Mouse (Mus musculus): ENCODE data around the gene Fam117a. TPM values are rescaled to one million over a fixed set of nuclear protein-coding genes. Genes with fewer than 3 reads are reported as not detected.
A peak's percentile ranks its signal among the peaks of the same experiment; 100 is the strongest.

The Fam117a gene
- total and polyA plus RNA-seq, 2 experiments from 2014 or later = 1.1 to 6.1 TPM

DNA sequence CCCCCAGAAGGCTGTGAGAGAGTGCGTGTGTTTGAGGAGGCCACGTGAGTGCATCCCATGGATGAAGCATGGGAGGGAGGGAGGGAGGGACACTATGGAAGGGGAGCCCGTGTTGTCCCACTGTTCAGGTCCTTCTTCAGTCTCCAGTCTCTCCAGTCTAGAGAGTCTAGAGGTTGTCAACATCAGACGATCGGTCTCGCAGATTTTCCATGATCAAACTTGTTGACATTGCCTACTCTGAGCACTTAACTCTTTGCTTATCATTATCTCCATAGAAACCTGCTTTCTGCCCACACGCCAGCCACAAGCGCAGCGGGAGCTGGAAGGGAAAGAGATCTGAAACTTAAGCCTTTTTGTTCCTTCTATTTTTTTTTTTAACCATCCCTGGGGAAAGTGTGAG, 42.1 kb downstream of the Fam117a start:
- DNase-seq (ENCODE audit: low spot score) (no peak), ATAC-seq (ENCODE audit: low FRiP score) (no peak)
- TF ChIP-seq CTCF (IDR thresholded peaks at IDR 0.05) = no peak
- no peak overlapping the region for H3K4me3 ChIP-seq (ENCODE audit: low read depth, low read length)
- no peaks in the 10 kb centered on the region for H3K9me3 ChIP-seq (ENCODE audit: low read length)
- H3K27me3 ChIP-seq (ENCODE audit: insufficient read depth, low read length) = no peaks in the 10 kb centered on the region
- H3K9ac ChIP-seq (replicated peaks; ENCODE audit: low read length, poor library complexity, severe bottlenecking) = no peak overlapping the region
- no peak overlapping the region for H3K4me2 ChIP-seq (ENCODE audit: low read depth, low read length, poor library complexity, severe bottlenecking)
- H3K36me3 ChIP-seq (ENCODE audit: insufficient read depth, low read length) = peaks cover 6% of the 10 kb centered on the region; the same call in 1 of the 2 replicates
- H3K4me1 ChIP-seq (ENCODE audit: insufficient read depth, low read length) = no peaks in the 10 kb centered on the region
- WGBS = 73% methylated on average over 9 of the region's 9 CpGs
- no peak overlapping the region for H3K27ac ChIP-seq (ENCODE audit: low read depth, low read length)

DNA sequence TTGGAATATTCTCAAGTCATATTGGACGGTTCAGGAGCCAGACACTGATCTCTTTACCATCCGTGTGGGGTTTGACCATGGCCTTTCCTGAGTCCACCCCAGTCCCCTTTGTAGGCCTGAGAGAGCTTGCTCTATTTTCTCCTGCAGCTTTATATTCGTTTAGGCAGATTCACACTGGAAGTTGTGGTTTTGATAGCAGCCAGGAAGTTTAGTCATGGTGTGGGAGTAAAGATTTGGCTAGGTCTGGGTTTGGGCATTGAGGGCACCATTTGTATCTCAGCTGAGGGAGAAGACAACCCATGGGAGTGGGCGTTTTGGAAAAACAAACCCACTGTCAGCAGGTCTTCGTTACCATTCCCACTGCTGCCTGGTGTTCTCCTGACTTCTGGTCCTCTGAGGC, 42.7 kb downstream of the Fam117a start:
- H3K4me3 ChIP-seq (ENCODE audit: low read depth, low read length) = no peak overlapping the region
- H3K27me3 ChIP-seq (ENCODE audit: insufficient read depth, low read length) = no peaks in the 10 kb centered on the region
- H3K27ac ChIP-seq (ENCODE audit: low read depth, low read length) = no peak overlapping the region
- no peak overlapping the region for H3K9ac ChIP-seq (replicated peaks; ENCODE audit: low read length, poor library complexity, severe bottlenecking)
- ATAC-seq (ENCODE audit: low FRiP score) (no peak), DNase-seq (ENCODE audit: low spot score) (no peak)
- TF ChIP-seq CTCF (IDR thresholded peaks at IDR 0.05) = no peak
- H3K4me1 ChIP-seq (ENCODE audit: insufficient read depth, low read length) = no peaks in the 10 kb centered on the region
- H3K9me3 ChIP-seq (ENCODE audit: low read length) = no peaks in the 10 kb centered on the region
- WGBS = 81% methylated on average over 5 of the region's 5 CpGs
- H3K36me3 ChIP-seq (ENCODE audit: insufficient read depth, low read length) = peaks cover 6% of the 10 kb centered on the region; the same call in 1 of the 2 replicates
- no peak overlapping the region for H3K4me2 ChIP-seq (ENCODE audit: low read depth, low read length, poor library complexity, severe bottlenecking)

DNA sequence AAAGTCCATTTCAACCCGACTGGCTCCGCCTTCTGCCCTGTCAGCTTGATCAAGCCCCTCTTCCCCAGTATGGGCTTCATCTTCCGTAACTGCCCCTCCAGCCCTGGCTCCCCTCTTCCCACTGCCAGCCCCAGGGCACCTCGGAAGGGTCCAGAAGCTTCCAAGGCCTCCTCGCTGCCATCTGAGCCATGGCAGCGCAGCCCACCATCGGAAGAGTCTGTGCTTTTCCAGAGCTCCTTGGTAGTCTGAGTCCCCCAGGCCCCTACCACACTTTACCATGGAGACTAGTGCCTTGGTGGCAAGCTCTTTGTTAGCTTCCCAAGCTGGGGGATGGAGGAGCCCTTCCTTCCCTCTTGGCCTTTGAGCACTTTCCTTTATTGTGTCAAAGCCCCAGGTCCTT, 43.9 kb downstream of the Fam117a start:
- Histone ChIP-seq H3K9ac (replicated peaks; ENCODE audit: low read length, poor library complexity, severe bottlenecking) (no peak overlapping the region), H3K4me1 (ENCODE audit: insufficient read depth, low read length) (peaks cover 3% of the 10 kb centered on the region; the same call in 1 of the 2 replicates), H3K36me3 (ENCODE audit: insufficient read depth, low read length) (peaks cover 3% of the 10 kb centered on the region; the same call in 1 of the 2 replicates), H3K9me3 (ENCODE audit: low read length) (no peaks in the 10 kb centered on the region), H3K27me3 (ENCODE audit: insufficient read depth, low read length) (no peaks in the 10 kb centered on the region), H3K4me3 (ENCODE audit: low read depth, low read length) (no peak overlapping the region), H3K27ac (ENCODE audit: low read depth, low read length) (no peak overlapping the region), H3K4me2 (ENCODE audit: low read depth, low read length, poor library complexity, severe bottlenecking) (no peak overlapping the region)
- no peak for DNase-seq (ENCODE audit: low spot score)
- 91% methylated on average over 7 of the region's 7 CpGs for WGBS
- no peak for TF ChIP-seq CTCF (IDR thresholded peaks at IDR 0.05)
- ATAC-seq (ENCODE audit: low FRiP score) = no peak

DNA sequence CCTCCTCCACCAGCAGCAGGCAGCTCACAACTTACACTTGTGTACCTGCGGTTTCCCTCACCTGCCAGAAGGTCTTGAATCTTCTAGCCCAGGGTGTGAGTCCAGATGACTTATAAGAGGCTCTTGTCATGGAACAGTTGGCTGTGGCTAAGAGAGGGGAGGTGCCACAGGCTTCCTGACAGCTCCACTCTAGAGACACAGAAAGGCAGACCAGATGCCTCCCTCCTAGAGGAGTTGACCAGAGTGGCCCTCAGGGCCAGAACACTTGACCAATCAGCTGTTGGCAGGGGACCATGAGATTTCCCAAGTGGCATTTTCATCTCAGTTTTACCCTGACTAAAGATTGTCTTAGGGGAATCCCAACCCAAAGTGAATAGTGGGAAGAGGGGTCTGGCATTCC, 44.3 kb downstream of the Fam117a start:
- Histone ChIP-seq H3K4me3 (ENCODE audit: low read depth, low read length) (no peak overlapping the region), H3K27me3 (ENCODE audit: insufficient read depth, low read length) (no peaks in the 10 kb centered on the region), H3K9ac (replicated peaks; ENCODE audit: low read length, poor library complexity, severe bottlenecking) (no peak overlapping the region), H3K36me3 (ENCODE audit: insufficient read depth, low read length) (peaks cover 3% of the 10 kb centered on the region; the same call in 1 of the 2 replicates), H3K27ac (ENCODE audit: low read depth, low read length) (no peak overlapping the region), H3K4me2 (ENCODE audit: low read depth, low read length, poor library complexity, severe bottlenecking) (no peak overlapping the region), H3K9me3 (ENCODE audit: low read length) (no peaks in the 10 kb centered on the region), H3K4me1 (ENCODE audit: insufficient read depth, low read length) (peaks cover 3% of the 10 kb centered on the region; the same call in 1 of the 2 replicates)
- 100% methylated on average over 1 of the region's 1 CpGs for WGBS
- no peak for TF ChIP-seq CTCF (IDR thresholded peaks at IDR 0.05)
- DNase-seq (ENCODE audit: low spot score) (no peak), ATAC-seq (ENCODE audit: low FRiP score) (no peak)

DNA sequence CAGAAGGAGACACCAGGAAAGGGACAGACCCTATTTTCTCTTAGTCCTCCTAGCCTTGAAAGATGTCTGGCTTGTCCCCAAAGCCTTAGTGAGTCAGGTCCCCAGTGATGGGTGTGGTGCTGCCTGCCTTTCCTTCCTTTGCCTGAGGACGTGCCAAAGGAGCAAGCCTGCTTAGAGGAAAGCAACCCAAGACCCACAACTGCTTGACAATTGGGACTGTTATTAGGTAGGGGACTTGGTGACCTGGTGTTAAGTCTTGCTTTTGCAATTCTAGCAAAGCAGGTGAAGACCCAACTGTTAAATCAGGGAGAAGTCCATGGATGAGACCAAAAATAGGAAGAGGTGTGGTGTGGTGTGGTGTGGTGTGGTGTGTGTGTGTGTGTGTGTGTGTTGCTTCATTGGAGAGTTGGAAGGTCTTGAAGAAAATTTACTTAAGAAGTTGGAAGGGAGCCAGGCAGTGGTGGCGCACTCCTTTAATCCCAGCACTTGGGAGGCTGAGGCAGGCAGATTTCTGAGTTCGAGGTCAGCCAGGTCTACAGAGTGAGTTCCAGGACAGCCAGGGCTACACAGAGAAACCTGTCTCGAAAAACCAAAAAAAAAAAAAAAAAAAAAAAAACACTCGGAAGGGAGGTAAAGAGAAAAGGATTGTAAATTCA, 46.6 kb downstream of the Fam117a start:
- H3K27ac ChIP-seq (ENCODE audit: low read depth, low read length) = no peak overlapping the region
- TF ChIP-seq CTCF (IDR thresholded peaks at IDR 0.05) = no peak
- H3K9me3 ChIP-seq (ENCODE audit: low read length) = no peaks in the 10 kb centered on the region
- H3K4me2 ChIP-seq (ENCODE audit: low read depth, low read length, poor library complexity, severe bottlenecking) = no peak overlapping the region
- H3K4me1 ChIP-seq (ENCODE audit: insufficient read depth, low read length) = peaks cover 3% of the 10 kb centered on the region; the same call in 1 of the 2 replicates
- H3K36me3 ChIP-seq (ENCODE audit: insufficient read depth, low read length) = peaks cover 17% of the 10 kb centered on the region
- ATAC-seq (ENCODE audit: low FRiP score) = no peak
- no peak overlapping the region; the same call in 1 of the 2 replicates for H3K9ac ChIP-seq (replicated peaks; ENCODE audit: low read length, poor library complexity, severe bottlenecking)
- H3K27me3 ChIP-seq (ENCODE audit: insufficient read depth, low read length) = no peaks in the 10 kb centered on the region
- 85% methylated on average over 5 of the region's 5 CpGs for WGBS
- no peak for DNase-seq (ENCODE audit: low spot score)
- H3K4me3 ChIP-seq (ENCODE audit: low read depth, low read length) = no peak overlapping the region

DNA sequence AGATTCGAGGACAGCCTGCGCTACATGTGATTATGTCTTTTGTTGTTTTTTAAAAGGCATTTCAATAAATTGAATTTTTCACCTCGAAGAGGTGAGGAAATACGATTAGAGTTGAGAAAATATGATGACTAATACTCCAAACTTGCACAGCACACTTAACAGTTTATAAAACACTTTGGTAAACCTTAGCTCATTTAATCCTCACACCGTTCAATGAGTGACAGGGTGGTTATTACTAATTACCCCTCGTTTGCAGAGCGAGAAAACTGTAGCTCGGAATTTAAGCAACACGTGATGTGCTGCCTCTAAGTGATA, 47.1 kb downstream of the Fam117a start:
- Histone ChIP-seq H3K4me1 (ENCODE audit: insufficient read depth, low read length) (peaks cover 3% of the 10 kb centered on the region; the same call in 1 of the 2 replicates), H3K27me3 (ENCODE audit: insufficient read depth, low read length) (no peaks in the 10 kb centered on the region), H3K4me2 (ENCODE audit: low read depth, low read length, poor library complexity, severe bottlenecking) (peak overlapping the region; percentile 31; the same call in 1 of the 2 replicates), H3K36me3 (ENCODE audit: insufficient read depth, low read length) (peaks cover 22% of the 10 kb centered on the region), H3K27ac (ENCODE audit: low read depth, low read length) (no peak overlapping the region), H3K9me3 (ENCODE audit: low read length) (no peaks in the 10 kb centered on the region), H3K9ac (replicated peaks; ENCODE audit: low read length, poor library complexity, severe bottlenecking) (peak overlapping the region; percentile 26; the same call in 1 of the 2 replicates), H3K4me3 (ENCODE audit: low read depth, low read length) (peak overlapping the region; percentile 63)
- DNase-seq (ENCODE audit: low spot score) (no peak), ATAC-seq (ENCODE audit: low FRiP score) (no peak)
- TF ChIP-seq CTCF (IDR thresholded peaks at IDR 0.05) = no peak
- 41% methylated on average over 9 of the region's 9 CpGs for WGBS
